Mouse (Mus musculus): ENCODE results near the gene Dync1li1. TPM values are rescaled to one million over a fixed set of nuclear protein-coding genes. Genes with fewer than 3 reads are reported as not detected.
A peak's percentile ranks its signal among the peaks of the same experiment; 100 is the strongest.
"Not testable (repeated sequence)": the region's sequence is repeated elsewhere in the genome, so short reads cannot be mapped to it uniquely, and the experiment has no call there.

The Dync1li1 gene
- polyA plus RNA-seq, 1 experiment from 2014 or later, result 118 TPM

GRCm38 (mm10) chr9:114687639-114688038 lies 951 bp upstream of the Dync1li1 start:
- H3K4me2 ChIP-seq (ENCODE audit: low read length), result peak overlapping the region; percentile 83
- peak overlapping the region; percentile 80 for H3K9ac ChIP-seq (ENCODE audit: low read depth, low read length)
- WGBS, result 64% methylated on average over 13 of the region's 13 CpGs
- ATAC-seq, result no peak
- peak overlapping the region; percentile 98 for H3K27ac ChIP-seq (ENCODE audit: low read length)
- H3K27me3 ChIP-seq (ENCODE audit: control insufficient read depth, insufficient read depth, low read depth, low read length), result no peaks in the 10 kb centered on the region
- no peaks in the 10 kb centered on the region for H3K9me3 ChIP-seq (replicated peaks; ENCODE audit: control insufficient read depth, low read length, poor library complexity, severe bottlenecking)
- peak overlapping the region; percentile 54 for H3K4me3 ChIP-seq (ENCODE audit: low read depth, low read length)
- H3K36me3 ChIP-seq (ENCODE audit: control insufficient read depth, insufficient read depth, low read length), result peaks cover 5% of the 10 kb centered on the region; the same call in 1 of the 2 replicates
- peaks cover 29% of the 10 kb centered on the region for H3K4me1 ChIP-seq (ENCODE audit: control insufficient read depth, insufficient read depth, low read length)

DNA sequence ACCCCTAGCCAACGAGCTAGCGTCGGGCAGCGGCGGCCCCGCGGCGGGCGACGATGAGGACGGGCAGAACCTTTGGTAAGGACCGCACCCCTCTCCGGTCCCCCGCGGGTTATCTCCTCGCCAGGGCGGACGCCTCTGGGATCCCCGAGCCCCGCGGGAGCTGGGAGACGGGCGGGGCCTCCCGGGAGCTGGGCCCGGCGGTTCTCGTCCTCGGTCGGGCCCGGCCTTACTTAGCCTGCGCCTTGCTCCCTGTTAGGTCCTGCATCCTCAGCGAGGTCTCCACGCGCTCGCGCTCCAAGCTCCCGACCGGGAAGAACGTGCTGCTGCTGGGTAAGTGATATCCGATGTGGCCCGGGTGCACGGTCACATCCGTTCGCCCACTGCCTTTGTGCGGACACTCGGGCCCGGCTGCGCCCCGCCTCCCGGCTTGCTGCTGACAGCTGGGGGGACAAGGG lies 390 bp downstream of the Dync1li1 start:
- peaks cover 9% of the 10 kb centered on the region; the same call in 1 of the 2 replicates for H3K36me3 ChIP-seq (ENCODE audit: control insufficient read depth, insufficient read depth, low read length)
- H3K27ac ChIP-seq (ENCODE audit: low read length), result peak overlapping the region; percentile 98
- H3K27me3 ChIP-seq (ENCODE audit: control insufficient read depth, insufficient read depth, low read depth, low read length), result no peaks in the 10 kb centered on the region
- peaks cover 29% of the 10 kb centered on the region for H3K4me1 ChIP-seq (ENCODE audit: control insufficient read depth, insufficient read depth, low read length)
- WGBS, result under 1% methylated on average over 50 of the region's 50 CpGs
- no peaks in the 10 kb centered on the region for H3K9me3 ChIP-seq (replicated peaks; ENCODE audit: control insufficient read depth, low read length, poor library complexity, severe bottlenecking)
- ATAC-seq, result peak; percentile 78
- H3K4me2 ChIP-seq (ENCODE audit: low read length), result peak overlapping the region; percentile 85
- H3K4me3 ChIP-seq (ENCODE audit: low read depth, low read length), result peak overlapping the region; percentile 54
- H3K9ac ChIP-seq (ENCODE audit: low read depth, low read length), result peak overlapping the region; percentile 80

DNA sequence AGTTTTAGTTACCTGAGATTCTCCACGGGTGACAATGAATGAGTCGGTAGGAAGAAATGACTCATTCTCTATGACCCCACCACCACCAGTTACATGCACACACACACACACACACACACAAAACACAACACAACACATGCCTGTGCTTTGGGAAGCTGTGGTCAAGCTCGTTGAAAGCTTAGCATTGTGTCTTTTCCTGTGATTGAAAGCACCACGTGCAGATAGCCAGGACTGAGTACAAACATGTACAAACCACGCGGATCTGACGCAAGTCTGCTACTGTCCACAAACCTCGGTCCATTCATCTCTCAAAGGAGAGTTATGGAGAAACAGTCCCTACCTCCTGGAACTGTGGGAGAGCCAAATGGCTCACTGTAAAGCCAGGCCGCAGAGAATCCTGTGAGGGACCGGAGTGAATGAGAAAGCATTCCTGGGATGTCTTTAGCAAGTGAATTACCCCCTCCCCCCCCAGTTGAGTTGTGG lies 1.6 kb downstream of the Dync1li1 start:
- Histone ChIP-seq H3K36me3 (ENCODE audit: control insufficient read depth, insufficient read depth, low read length) (peaks cover 12% of the 10 kb centered on the region; the same call in 1 of the 2 replicates), H3K9ac (ENCODE audit: low read depth, low read length) (peak overlapping the region; percentile 80), H3K4me2 (ENCODE audit: low read length) (peak overlapping the region; percentile 85), H3K27me3 (ENCODE audit: control insufficient read depth, insufficient read depth, low read depth, low read length) (no peaks in the 10 kb centered on the region), H3K27ac (ENCODE audit: low read length) (no peak overlapping the region), H3K4me3 (ENCODE audit: low read depth, low read length) (peak overlapping the region; percentile 54), H3K4me1 (ENCODE audit: control insufficient read depth, insufficient read depth, low read length) (peaks cover 29% of the 10 kb centered on the region), H3K9me3 (replicated peaks; ENCODE audit: control insufficient read depth, low read length, poor library complexity, severe bottlenecking) (no peaks in the 10 kb centered on the region)
- ATAC-seq, result no peak
- 7% methylated on average over 10 of the region's 10 CpGs for WGBS

DNA sequence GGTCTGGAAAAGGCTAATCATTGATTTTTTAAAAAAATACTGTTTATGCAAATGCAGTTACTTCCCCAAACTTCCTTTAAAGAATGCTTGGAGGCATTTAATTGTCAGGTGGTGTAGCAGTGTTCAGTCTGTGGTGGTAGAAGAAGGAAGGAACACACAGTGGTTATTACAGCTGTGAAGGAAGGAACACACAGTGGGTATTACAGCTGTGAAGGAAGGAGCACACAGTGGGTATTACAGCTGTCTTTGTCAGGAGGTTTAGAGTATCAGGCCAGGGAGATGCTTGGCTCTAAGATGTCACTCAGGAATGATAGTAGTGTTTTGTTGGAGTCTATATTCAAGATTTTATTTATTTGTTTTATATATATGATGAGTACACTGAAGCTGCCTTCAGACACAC lies 2.5 kb downstream of the Dync1li1 start:
- Histone ChIP-seq H3K27ac (ENCODE audit: low read length) (no peak overlapping the region), H3K4me1 (ENCODE audit: control insufficient read depth, insufficient read depth, low read length) (peaks cover 29% of the 10 kb centered on the region), H3K4me2 (ENCODE audit: low read length) (peak overlapping the region; percentile 85), H3K9me3 (replicated peaks; ENCODE audit: control insufficient read depth, low read length, poor library complexity, severe bottlenecking) (no peaks in the 10 kb centered on the region), H3K9ac (ENCODE audit: low read depth, low read length) (no peak overlapping the region), H3K4me3 (ENCODE audit: low read depth, low read length) (no peak overlapping the region), H3K27me3 (ENCODE audit: control insufficient read depth, insufficient read depth, low read depth, low read length) (no peaks in the 10 kb centered on the region), H3K36me3 (ENCODE audit: control insufficient read depth, insufficient read depth, low read length) (peaks cover 12% of the 10 kb centered on the region; the same call in 1 of the 2 replicates)
- ATAC-seq, result no peak

GRCm38 (mm10) chr9:114695662-114696061 lies 7.1 kb downstream of the Dync1li1 start:
- peaks cover 12% of the 10 kb centered on the region for H3K36me3 ChIP-seq (ENCODE audit: control insufficient read depth, insufficient read depth, low read length)
- H3K27me3 ChIP-seq (ENCODE audit: control insufficient read depth, insufficient read depth, low read depth, low read length); H3K4me2 ChIP-seq (ENCODE audit: low read length); H3K9me3 ChIP-seq (replicated peaks; ENCODE audit: control insufficient read depth, low read length, poor library complexity, severe bottlenecking); ATAC-seq; H3K4me3 ChIP-seq (ENCODE audit: low read depth, low read length); H3K27ac ChIP-seq (ENCODE audit: low read length); H3K9ac ChIP-seq (ENCODE audit: low read depth, low read length): not testable (repeated sequence)
- over 99% methylated on average over 8 of the region's 8 CpGs for WGBS
- peaks cover 11% of the 10 kb centered on the region for H3K4me1 ChIP-seq (ENCODE audit: control insufficient read depth, insufficient read depth, low read length)

DNA sequence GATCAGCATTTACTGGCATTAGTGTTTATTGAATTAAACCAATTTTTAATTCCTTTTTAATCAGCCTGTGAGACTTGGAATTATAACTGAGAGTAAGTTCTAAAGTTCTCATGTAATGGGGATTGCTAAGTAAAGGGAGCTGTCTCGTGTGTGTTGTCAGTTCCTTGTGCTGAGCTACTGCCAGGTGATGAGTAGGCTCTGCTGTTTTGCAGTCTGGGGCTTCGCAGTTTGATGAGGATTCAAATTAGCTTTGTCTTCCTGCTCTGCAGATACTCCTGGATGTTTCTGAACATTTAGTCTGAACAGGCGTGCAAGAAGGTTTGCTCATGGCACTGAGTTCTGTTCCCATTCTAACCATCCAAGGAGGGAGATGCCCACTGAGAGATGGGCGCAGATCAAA lies 8.5 kb downstream of the Dync1li1 start:
- H3K4me1 ChIP-seq (ENCODE audit: control insufficient read depth, insufficient read depth, low read length), result no peaks in the 10 kb centered on the region; the same call in 1 of the 2 replicates
- no peaks in the 10 kb centered on the region for H3K27me3 ChIP-seq (ENCODE audit: control insufficient read depth, insufficient read depth, low read depth, low read length)
- H3K27ac ChIP-seq (ENCODE audit: low read length), result no peak overlapping the region
- no peak overlapping the region for H3K4me3 ChIP-seq (ENCODE audit: low read depth, low read length)
- H3K36me3 ChIP-seq (ENCODE audit: control insufficient read depth, insufficient read depth, low read length), result peaks cover 11% of the 10 kb centered on the region
- no peak for ATAC-seq
- no peaks in the 10 kb centered on the region for H3K9me3 ChIP-seq (replicated peaks; ENCODE audit: control insufficient read depth, low read length, poor library complexity, severe bottlenecking)
- no peak overlapping the region for H3K4me2 ChIP-seq (ENCODE audit: low read length)
- WGBS, result 93% methylated on average over 4 of the region's 4 CpGs
- H3K9ac ChIP-seq (ENCODE audit: low read depth, low read length), result no peak overlapping the region

GRCm38 (mm10) chr9:114697926-114698325 lies 9.3 kb downstream of the Dync1li1 start:
- no peaks in the 10 kb centered on the region for H3K4me1 ChIP-seq (ENCODE audit: control insufficient read depth, insufficient read depth, low read length)
- WGBS, result 81% methylated on average over 5 of the region's 5 CpGs
- H3K36me3 ChIP-seq (ENCODE audit: control insufficient read depth, insufficient read depth, low read length), result peaks cover 4% of the 10 kb centered on the region; the same call in 1 of the 2 replicates
- H3K27ac ChIP-seq (ENCODE audit: low read length), result no peak overlapping the region
- no peak for ATAC-seq
- no peaks in the 10 kb centered on the region for H3K9me3 ChIP-seq (replicated peaks; ENCODE audit: control insufficient read depth, low read length, poor library complexity, severe bottlenecking)
- H3K4me3 ChIP-seq (ENCODE audit: low read depth, low read length), result no peak overlapping the region
- no peaks in the 10 kb centered on the region for H3K27me3 ChIP-seq (ENCODE audit: control insufficient read depth, insufficient read depth, low read depth, low read length)
- H3K9ac ChIP-seq (ENCODE audit: low read depth, low read length), result no peak overlapping the region
- no peak overlapping the region for H3K4me2 ChIP-seq (ENCODE audit: low read length)

GRCm38 (mm10) chr9:114699262-114699661 lies 10.7 kb downstream of the Dync1li1 start:
- Histone ChIP-seq H3K36me3 (ENCODE audit: control insufficient read depth, insufficient read depth, low read length) (peaks cover 3% of the 10 kb centered on the region; the same call in 1 of the 2 replicates), H3K9ac (ENCODE audit: low read depth, low read length) (no peak overlapping the region), H3K9me3 (replicated peaks; ENCODE audit: control insufficient read depth, low read length, poor library complexity, severe bottlenecking) (no peaks in the 10 kb centered on the region), H3K4me2 (ENCODE audit: low read length) (no peak overlapping the region), H3K27ac (ENCODE audit: low read length) (no peak overlapping the region), H3K4me1 (ENCODE audit: control insufficient read depth, insufficient read depth, low read length) (no peaks in the 10 kb centered on the region), H3K4me3 (ENCODE audit: low read depth, low read length) (no peak overlapping the region), H3K27me3 (ENCODE audit: control insufficient read depth, insufficient read depth, low read depth, low read length) (no peaks in the 10 kb centered on the region)
- 68% methylated on average over 6 of the region's 6 CpGs for WGBS
- ATAC-seq, result no peak

- Histone ChIP-seq H3K4me3 (ENCODE audit: low read depth, low read length) (no peak overlapping the region), H3K4me1 (ENCODE audit: control insufficient read depth, insufficient read depth, low read length) (no peaks in the 10 kb centered on the region), H3K4me2 (ENCODE audit: low read length) (no peak overlapping the region), H3K27ac (ENCODE audit: low read length) (no peak overlapping the region), H3K9ac (ENCODE audit: low read depth, low read length) (no peak overlapping the region), H3K36me3 (ENCODE audit: control insufficient read depth, insufficient read depth, low read length) (peaks cover under 1% of the 10 kb centered on the region; the same call in 1 of the 2 replicates), H3K9me3 (replicated peaks; ENCODE audit: control insufficient read depth, low read length, poor library complexity, severe bottlenecking) (no peaks in the 10 kb centered on the region), H3K27me3 (ENCODE audit: control insufficient read depth, insufficient read depth, low read depth, low read length) (no peaks in the 10 kb centered on the region)
- WGBS, result 94% methylated on average over 15 of the region's 16 CpGs
- ATAC-seq, result no peak
Measured at GRCm38 (mm10) chr9:114699882-114700665, 11.5 kb downstream of the Dync1li1 start.
